Mouse (Mus musculus) retina, adult 2 months (tissue): ENCODE data around the gene Vma21.
A peak's percentile ranks its signal among the peaks of the same experiment; 100 is the strongest.

Source experiments
- DNase-seq: peaks from one replicate; pipeline ENCODE4 v3.0.0-alpha.2; 2012; ENCODE audit warnings: low read depth, low spot score

Gene Vma21

GRCm38 (mm10) chrX:71815631-71816345 lies at the start of gene Vma21:
TSS of gene Vma21 (plus strand) at chrX:71815924.
- peak; percentile 11 for DNase-seq

- no peak for DNase-seq
Measured at GRCm38 (mm10) chrX:71767909-71768308, 47.8 kb upstream of the Vma21 start.

- no peak for DNase-seq
Measured at GRCm38 (mm10) chrX:71791106-71791505, 24.6 kb upstream of the Vma21 start.

DNA sequence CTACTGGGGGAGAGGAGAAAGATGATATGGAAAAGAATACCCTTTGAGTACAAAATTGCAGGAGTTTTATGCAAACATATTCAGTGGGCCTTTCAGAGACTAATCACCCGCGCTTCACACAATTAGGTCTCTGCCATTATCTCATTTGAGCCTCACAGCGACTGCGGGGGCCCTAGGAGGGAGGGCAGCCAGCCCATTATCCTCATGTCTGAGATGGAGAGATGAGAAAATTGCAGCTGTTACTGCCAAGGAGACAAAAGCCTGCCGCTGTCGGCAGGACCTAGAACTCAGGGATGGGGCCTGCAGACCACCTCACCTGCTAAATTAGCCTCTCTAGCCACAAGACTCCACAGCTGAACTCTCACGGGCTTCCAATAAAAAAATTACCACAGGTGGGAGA lies 18.0 kb upstream of the Vma21 start:
- DNase-seq: no peak

- no peak for DNase-seq
Measured at GRCm38 (mm10) chrX:71798883-71799282, 16.8 kb upstream of the Vma21 start.

GRCm38 (mm10) chrX:71811966-71812835 lies 3.5 kb upstream of the Vma21 start:
- DNase-seq: no peak

- peak; percentile 74 for DNase-seq
Measured at GRCm38 (mm10) chrX:71816401-71816857, 705 bp downstream of the Vma21 start.

GRCm38 (mm10) chrX:71816931-71817361 lies 1.2 kb downstream of the Vma21 start:
- DNase-seq: no peak

DNA sequence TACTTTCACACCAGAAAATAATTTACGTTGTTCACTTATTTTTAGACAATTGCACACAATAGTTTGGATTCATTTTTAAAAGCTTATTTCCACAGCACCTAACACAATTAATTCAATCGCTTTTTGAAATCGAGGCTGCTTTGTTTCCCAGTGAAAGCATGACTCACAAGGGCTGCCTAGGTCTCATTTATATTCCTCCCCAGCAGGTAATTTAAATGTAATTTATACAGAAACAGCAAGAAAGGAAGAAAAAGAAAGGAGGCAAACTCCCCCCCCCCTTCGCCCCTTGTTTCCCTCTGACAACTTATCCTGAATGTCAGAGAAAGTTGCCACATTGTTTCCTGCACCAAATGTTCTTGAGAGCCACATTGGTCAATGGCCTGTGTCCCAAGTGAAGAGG lies 23.2 kb downstream of the Vma21 start:
- no peak for DNase-seq

DNA sequence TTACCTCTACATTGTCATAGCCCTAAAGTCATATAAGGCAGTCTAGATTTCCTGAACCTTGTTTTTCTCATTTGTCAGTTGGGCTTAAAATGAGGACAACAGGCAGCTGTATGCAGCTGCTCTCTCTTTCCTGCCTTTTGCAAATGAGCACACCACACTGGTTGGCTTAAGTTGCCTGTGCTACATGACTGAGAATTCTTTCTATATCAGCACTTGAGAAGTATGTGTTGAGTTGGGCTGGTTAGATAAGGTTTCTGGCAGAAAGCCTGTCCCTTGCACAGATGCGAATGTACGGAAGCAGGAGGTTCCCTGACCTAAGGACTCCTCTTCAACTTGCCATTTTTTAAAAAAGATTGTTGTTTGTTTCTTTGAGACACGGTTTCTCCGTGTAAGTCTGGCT lies 31.0 kb downstream of the Vma21 start:
- DNase-seq: no peak

DNA sequence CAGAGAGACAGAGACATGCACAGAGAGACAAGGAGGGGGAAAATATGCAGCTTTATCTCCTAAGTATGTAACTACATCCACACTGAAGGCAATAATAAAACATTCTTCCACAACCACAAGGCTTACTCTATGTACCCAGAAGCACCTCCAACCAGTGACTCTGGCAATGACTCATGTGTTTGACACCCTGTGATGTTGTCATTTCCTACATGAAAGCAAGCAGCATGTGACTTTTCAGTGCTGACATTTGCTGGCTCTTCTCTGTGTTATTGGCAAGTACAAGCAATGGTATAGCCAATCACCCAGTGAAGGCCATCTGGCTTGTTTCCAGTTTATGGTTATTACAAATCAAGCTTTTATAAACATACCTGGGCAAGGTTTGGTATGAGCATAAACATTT lies 38.1 kb downstream of the Vma21 start:
- no peak for DNase-seq
